Mouse (Mus musculus): Measurements from ENCODE around the gene Pacsin2. TPM values are rescaled to one million over a fixed set of nuclear protein-coding genes. Genes with fewer than 3 reads are reported as not detected.

Pacsin2 gene
- polyA plus RNA-seq, 1 experiment from 2014 or later: 72.0 TPM

GRCm38 (mm10) chr15:83349225-83349953 is 115.0 kb downstream of the Pacsin2 start:
- Histone ChIP-seq H3K27me3 (replicated peaks) (no peaks in the 10 kb centered on the region), H3K4me1 (replicated peaks) (peaks cover 30% of the 10 kb centered on the region), H3K9ac (peak overlapping the region; percentile 92), H3K27ac (ENCODE audit: poor library complexity, severe bottlenecking) (peak overlapping the region; percentile 33; the same call in 1 of the 2 replicates), H3K9me3 (replicated peaks) (no peaks in the 10 kb centered on the region), H3K4me3 (peak overlapping the region; percentile 85), H3K4me2 (peak overlapping the region; percentile 93), H3K36me3 (peaks cover 8% of the 10 kb centered on the region; the same call in 1 of the 2 replicates)
- peak; percentile 16 for ATAC-seq (ENCODE audit: insufficient number of reproducible peaks, low FRiP score)
- WGBS: 18% methylated on average over 8 of the region's 8 CpGs

- peak overlapping the region; percentile 92 for H3K9ac ChIP-seq
- H3K27me3 ChIP-seq (replicated peaks): no peaks in the 10 kb centered on the region
- WGBS: 68% methylated on average over 4 of the region's 4 CpGs
- peak overlapping the region; percentile 85 for H3K4me3 ChIP-seq
- H3K9me3 ChIP-seq (replicated peaks): no peaks in the 10 kb centered on the region
- no peak for ATAC-seq (ENCODE audit: insufficient number of reproducible peaks, low FRiP score)
- H3K27ac ChIP-seq (ENCODE audit: poor library complexity, severe bottlenecking): no peak overlapping the region
- H3K4me1 ChIP-seq (replicated peaks): peaks cover 36% of the 10 kb centered on the region
- peaks cover 8% of the 10 kb centered on the region; the same call in 1 of the 2 replicates for H3K36me3 ChIP-seq
- peak overlapping the region; percentile 93 for H3K4me2 ChIP-seq
Measured at GRCm38 (mm10) chr15:83348747-83349146, 115.7 kb downstream of the Pacsin2 start.

DNA sequence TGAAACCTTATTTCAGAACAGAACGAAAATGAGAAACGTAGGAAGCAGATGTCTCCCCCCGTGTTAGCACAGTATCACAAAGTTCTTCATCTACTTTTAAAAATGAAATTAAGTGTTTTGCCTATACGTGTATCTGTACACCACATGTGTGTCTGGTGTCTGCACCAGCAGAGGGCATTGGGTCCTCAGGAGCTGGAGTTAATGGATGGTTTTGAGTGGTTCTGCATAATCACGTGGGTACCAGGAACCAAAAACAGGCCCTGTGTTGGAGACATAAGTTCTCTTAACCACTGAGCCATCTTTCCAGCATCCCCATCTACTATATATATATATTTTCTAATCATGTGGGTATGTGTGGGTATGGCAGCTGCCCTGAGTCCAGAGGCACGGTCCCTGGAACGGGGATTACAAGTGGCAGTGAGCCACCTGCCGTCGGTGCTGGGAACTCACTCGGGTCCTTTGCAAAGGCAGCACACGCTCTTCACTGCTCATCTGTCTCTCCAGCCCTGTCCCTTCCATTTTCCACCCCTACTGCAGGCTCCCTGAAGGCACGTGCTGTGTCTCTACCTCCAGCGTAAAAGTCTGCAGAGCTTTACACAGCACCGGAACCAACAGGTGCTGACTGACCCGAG is 118.4 kb downstream of the Pacsin2 start:
- 0 out of 2 replicates have a peak overlapping the region, but pooled peaks have one; percentile 86 for H3K27ac ChIP-seq (ENCODE audit: poor library complexity, severe bottlenecking)
- WGBS: 89% methylated on average over 15 of the region's 15 CpGs
- H3K4me2 ChIP-seq: no peak overlapping the region

GRCm38 (mm10) chr15:83344956-83345355 is 119.5 kb downstream of the Pacsin2 start:
- Histone ChIP-seq H3K4me1 (replicated peaks) (peaks cover 38% of the 10 kb centered on the region), H3K36me3 (peaks cover 34% of the 10 kb centered on the region), H3K4me3 (no peak overlapping the region), H3K27ac (ENCODE audit: poor library complexity, severe bottlenecking) (peak overlapping the region; percentile 86), H3K4me2 (peak overlapping the region; percentile 44), H3K9ac (0 out of 2 replicates have a peak overlapping the region, but pooled peaks have one; percentile 48), H3K9me3 (replicated peaks) (no peaks in the 10 kb centered on the region), H3K27me3 (replicated peaks) (no peaks in the 10 kb centered on the region)
- peak; percentile 64 for ATAC-seq (ENCODE audit: insufficient number of reproducible peaks, low FRiP score)
- 21% methylated on average over 7 of the region's 7 CpGs for WGBS

More for the DNA sequence above, 118.4 kb downstream of the Pacsin2 start:
- Histone ChIP-seq H3K36me3 (peaks cover 23% of the 10 kb centered on the region), H3K4me1 (replicated peaks) (peaks cover 38% of the 10 kb centered on the region), H3K9ac (no peak overlapping the region), H3K9me3 (replicated peaks) (no peaks in the 10 kb centered on the region), H3K27me3 (replicated peaks) (no peaks in the 10 kb centered on the region), H3K4me3 (no peak overlapping the region)
- no peak for ATAC-seq (ENCODE audit: insufficient number of reproducible peaks, low FRiP score)

GRCm38 (mm10) chr15:83344157-83344556 is 120.2 kb downstream of the Pacsin2 start:
- Histone ChIP-seq H3K36me3 (peaks cover 34% of the 10 kb centered on the region), H3K27ac (ENCODE audit: poor library complexity, severe bottlenecking) (peak overlapping the region; percentile 86), H3K9ac (0 out of 2 replicates have a peak overlapping the region, but pooled peaks have one; percentile 13)

DNA sequence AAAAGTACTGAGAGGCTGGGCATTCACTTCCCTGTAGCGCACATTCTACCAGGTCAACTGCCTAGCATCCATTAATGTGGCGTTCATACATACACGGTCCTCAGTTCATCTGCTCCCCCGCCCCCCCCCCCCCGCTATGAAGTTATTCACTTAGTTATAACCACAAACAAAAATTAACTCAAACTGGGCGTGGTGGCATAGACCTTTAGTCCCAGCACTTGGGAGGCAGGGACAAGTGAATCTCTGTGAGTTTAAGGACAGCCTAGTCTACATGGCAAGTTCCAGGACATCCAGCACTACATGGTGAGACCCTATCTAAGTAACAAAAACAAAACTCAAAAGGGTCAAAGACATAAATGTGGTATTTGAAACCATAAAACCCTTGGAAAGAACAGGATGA is 125.5 kb downstream of the Pacsin2 start:
- no peak overlapping the region for H3K4me3 ChIP-seq
- H3K36me3 ChIP-seq: peaks cover 58% of the 10 kb centered on the region
- H3K27me3 ChIP-seq (replicated peaks): no peaks in the 10 kb centered on the region
- no peak for ATAC-seq (ENCODE audit: insufficient number of reproducible peaks, low FRiP score)
- WGBS: 87% methylated on average over 6 of the region's 6 CpGs
- H3K4me1 ChIP-seq (replicated peaks): peaks cover 8% of the 10 kb centered on the region
- H3K9ac ChIP-seq: no peak overlapping the region
- H3K4me2 ChIP-seq: no peak overlapping the region
- no peaks in the 10 kb centered on the region for H3K9me3 ChIP-seq (replicated peaks)
- H3K27ac ChIP-seq (ENCODE audit: poor library complexity, severe bottlenecking): no peak overlapping the region

More at GRCm38 (mm10) chr15:83344157-83344556, 120.2 kb downstream of the Pacsin2 start:
- H3K9me3 ChIP-seq (replicated peaks): no peaks in the 10 kb centered on the region
- no peaks in the 10 kb centered on the region for H3K27me3 ChIP-seq (replicated peaks)
- H3K4me2 ChIP-seq: peak overlapping the region; percentile 44; the same call in 1 of the 2 replicates
- H3K4me1 ChIP-seq (replicated peaks): peaks cover 32% of the 10 kb centered on the region
- H3K4me3 ChIP-seq: no peak overlapping the region
- WGBS: 28% methylated on average over 7 of the region's 7 CpGs
- ATAC-seq (ENCODE audit: insufficient number of reproducible peaks, low FRiP score): peak; percentile 93

DNA sequence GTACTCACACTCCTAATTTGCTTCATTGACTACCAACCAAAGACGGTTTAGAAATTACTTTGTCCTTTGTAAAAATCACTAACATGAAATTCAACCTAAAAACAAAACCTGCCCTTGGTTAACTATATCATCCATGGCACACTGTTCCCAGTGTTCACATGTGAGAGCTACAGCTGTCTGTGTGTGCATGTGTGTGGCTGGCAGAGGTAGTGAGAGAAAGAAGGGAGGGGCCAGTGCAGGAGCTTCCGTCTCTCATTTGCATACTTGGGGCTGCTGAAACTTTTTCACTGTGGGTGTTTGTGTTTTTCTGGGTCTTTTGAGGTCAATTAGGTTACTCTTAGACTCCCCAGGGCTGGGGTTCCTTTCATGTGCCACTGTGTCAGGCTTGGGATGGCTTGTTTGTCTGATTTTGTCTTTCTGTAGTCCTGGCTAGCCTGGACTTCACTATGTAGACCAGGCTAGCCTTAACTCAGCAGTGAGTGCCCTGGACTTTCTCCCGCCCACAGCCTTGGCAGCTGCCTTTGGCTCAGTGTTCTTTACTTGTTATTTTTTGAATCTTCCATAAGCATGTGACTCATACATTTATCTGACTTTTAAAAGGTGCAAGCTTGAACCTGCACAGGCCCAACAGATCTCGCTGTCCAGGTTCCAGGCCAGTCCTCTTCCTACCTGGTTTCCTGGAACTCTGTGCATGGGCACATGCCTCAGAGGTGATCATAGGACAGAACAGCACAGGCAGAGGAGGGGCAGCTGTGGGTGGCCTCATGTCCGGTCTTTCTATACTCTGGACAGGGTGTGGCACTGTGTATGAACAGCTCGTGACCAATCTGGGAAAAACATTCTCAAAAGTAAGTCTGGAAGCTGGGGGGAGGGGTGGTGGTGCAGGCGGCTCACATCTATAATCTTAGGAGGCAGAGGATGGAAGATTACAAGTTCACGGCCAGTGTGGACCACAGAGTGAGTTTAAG is 126.2 kb downstream of the Pacsin2 start:
- ATAC-seq (ENCODE audit: insufficient number of reproducible peaks, low FRiP score): peak; percentile 91
- Histone ChIP-seq H3K4me2 (no peak overlapping the region), H3K36me3 (peaks cover 64% of the 10 kb centered on the region), H3K9ac (no peak overlapping the region), H3K4me1 (replicated peaks) (0 out of 2 replicates have a peak, but pooled peaks cover 4% of the 10 kb centered on the region), H3K4me3 (no peak overlapping the region), H3K9me3 (replicated peaks) (no peaks in the 10 kb centered on the region), H3K27ac (ENCODE audit: poor library complexity, severe bottlenecking) (peak overlapping the region; percentile 27; the same call in 1 of the 2 replicates), H3K27me3 (replicated peaks) (no peaks in the 10 kb centered on the region)
- 66% methylated on average over 8 of the region's 8 CpGs for WGBS

- Histone ChIP-seq H3K36me3 (peaks cover 89% of the 10 kb centered on the region), H3K4me2 (no peak overlapping the region)
- ATAC-seq (ENCODE audit: insufficient number of reproducible peaks, low FRiP score): no peak
Measured at GRCm38 (mm10) chr15:83332373-83332772, 132.0 kb downstream of the Pacsin2 start.

DNA sequence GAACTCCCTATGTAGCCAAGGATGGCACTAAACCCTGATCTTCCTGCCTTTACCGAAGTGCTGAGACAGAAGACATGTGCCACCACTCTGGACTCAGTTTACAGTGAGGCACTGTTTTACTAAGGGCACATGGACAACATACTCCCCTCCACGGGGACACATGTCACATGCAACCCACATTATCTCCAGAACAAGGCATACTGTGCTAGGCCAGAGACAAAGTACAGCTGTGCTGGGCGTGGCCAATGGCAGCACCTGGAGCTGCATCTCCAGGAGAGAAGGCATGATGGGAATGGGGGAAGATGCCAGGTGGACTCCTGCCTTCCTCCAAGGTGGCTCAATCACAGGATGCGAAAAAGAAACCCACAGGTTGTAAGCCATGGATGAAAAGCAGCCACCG is 135.5 kb downstream of the Pacsin2 start:
- Histone ChIP-seq H3K27me3 (replicated peaks) (no peaks in the 10 kb centered on the region), H3K4me2 (no peak overlapping the region), H3K36me3 (peaks cover 84% of the 10 kb centered on the region), H3K9me3 (replicated peaks) (no peaks in the 10 kb centered on the region), H3K27ac (ENCODE audit: poor library complexity, severe bottlenecking) (no peak overlapping the region), H3K4me1 (replicated peaks) (no peaks in the 10 kb centered on the region), H3K9ac (no peak overlapping the region), H3K4me3 (no peak overlapping the region)
- no peak for ATAC-seq (ENCODE audit: insufficient number of reproducible peaks, low FRiP score)
- WGBS: 81% methylated on average over 5 of the region's 5 CpGs

More at GRCm38 (mm10) chr15:83332373-83332772, 132.0 kb downstream of the Pacsin2 start:
- H3K9me3 ChIP-seq (replicated peaks): no peaks in the 10 kb centered on the region
- no peaks in the 10 kb centered on the region for H3K27me3 ChIP-seq (replicated peaks)
- no peak overlapping the region for H3K27ac ChIP-seq (ENCODE audit: poor library complexity, severe bottlenecking)
- no peaks in the 10 kb centered on the region for H3K4me1 ChIP-seq (replicated peaks)
- WGBS: 82% methylated on average over 3 of the region's 3 CpGs
- no peak overlapping the region for H3K4me3 ChIP-seq
- H3K9ac ChIP-seq: no peak overlapping the region
